Mouse (Mus musculus) liver, embryonic 14.5 days (tissue): ENCODE measurements around the gene Cdc42ep5.

Experiments used
- CTCF ChIP-seq: IDR thresholded peaks from 2 replicates; pipeline ENCODE4 v1.5.1; 2016; ENCODE audit warnings: antibody characterized with exemption, low read depth, control low read depth
- EP300 ChIP-seq: IDR thresholded peaks from 2 replicates; pipeline ENCODE4 v1.6.1; 2016; ENCODE audit warnings: antibody characterized with exemption, low read depth

GRCm38 (mm10) chr7:4151241-4151640 lies 13.4 kb downstream of the Cdc42ep5 start:
- no peak for TF ChIP-seq CTCF
- no peak for TF ChIP-seq EP300
